Mouse (Mus musculus) lung, postnatal 0 days (tissue): ENCODE measurements at regions not wholly inside any gene's neighbourhood (a gene's known extent, or its start where the extent isn't known, plus 50 kb on each side); places are given as distances from the start of the nearest gene placed in this dataset.
"Not testable (repeated sequence)": the region's sequence is repeated elsewhere in the genome, so short reads cannot be mapped to it uniquely, and the experiment has no call there.

Experiments used
- CTCF ChIP-seq: IDR thresholded peaks from 2 replicates; pipeline ENCODE4 v1.5.1; 2016; ENCODE audit warnings: antibody characterized with exemption, mild to moderate bottlenecking
- EP300 ChIP-seq: IDR thresholded peaks from 2 replicates; pipeline ENCODE4 v1.6.1; 2016; ENCODE audit warnings: antibody characterized with exemption, mild to moderate bottlenecking, control low read depth

DNA sequence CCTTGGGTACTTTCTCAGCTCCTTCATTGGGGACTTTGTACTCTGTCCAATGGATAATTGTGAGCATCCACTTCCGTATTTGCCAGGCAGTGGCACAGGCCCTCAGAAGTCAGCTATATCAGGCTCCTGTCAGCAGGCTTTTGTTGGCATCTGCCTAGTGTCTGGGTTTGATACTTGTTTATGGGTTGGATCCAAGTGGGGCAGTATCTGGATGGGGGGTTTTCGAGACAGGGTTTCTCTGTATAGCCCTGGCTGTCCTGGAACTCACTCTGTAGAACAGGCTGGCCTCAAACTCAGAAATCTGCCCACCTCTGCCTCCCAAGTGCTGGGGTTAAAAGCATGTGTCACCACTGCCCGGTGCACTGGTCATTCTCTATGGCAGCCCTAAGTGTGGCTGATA lies 79.7 kb upstream of the Clvs2 start:
- TF ChIP-seq EP300, CTCF: not testable (repeated sequence)
